Mouse (Mus musculus) embryonic facial prominence, embryonic 10.5 days (tissue): ENCODE results near the gene Pgm2. TPM values are rescaled to one million over a fixed set of nuclear protein-coding genes. Genes with fewer than 3 reads are reported as not detected.
A peak's percentile ranks its signal among the peaks of the same experiment; 100 is the strongest.

Experiments used
- DNase-seq: peaks from one replicate; pipeline ENCODE4 v3.0.0-alpha.2; 2017; ENCODE audit warnings: low spot score
- H3K27ac ChIP-seq: fragments of 300-500 bp; sonication (generic); replicated peaks from 2 replicates; pipeline ENCODE4 v1.5.1; 2016; ENCODE audit warnings: mild to moderate bottlenecking
- H3K27me3 ChIP-seq: fragments of 300-500 bp; sonication (generic); replicated peaks from 2 replicates; pipeline ENCODE4 v1.6.1; 2016; ENCODE audit warnings: low read depth, mild to moderate bottlenecking; ENCODE audit not compliant: poor library complexity, severe bottlenecking
- H3K36me3 ChIP-seq: fragments of 300-500 bp; sonication (generic); replicated peaks from 2 replicates; pipeline ENCODE4 v1.6.1; 2016; ENCODE audit warnings: mild to moderate bottlenecking, moderate library complexity
- H3K4me1 ChIP-seq: fragments of 300-500 bp; sonication (generic); 2 replicates; pipeline ENCODE4 v1.6.1; 2016
- H3K4me3 ChIP-seq: fragments of 300-500 bp; sonication (generic); 2 replicates; pipeline ENCODE4 v1.5.1; 2016; ENCODE audit warnings: mild to moderate bottlenecking, moderate library complexity
- H3K9me3 ChIP-seq: fragments of 300-500 bp; sonication (generic); 2 replicates; pipeline ENCODE4 v1.6.1; 2016; ENCODE audit warnings: mild to moderate bottlenecking
- WGBS: fragments of 180-500 bp; shearing (Covaris S2); methylation state at CpG from one replicate; pipeline ENCODE4 v1.1.7; 2016; 5-methylcytosine and 5-hydroxymethylcytosine counted together
- polyA plus RNA-seq: library from polyadenylated mRNA; unstranded; fragments of >200 nt; fragmentation: Nextera tagmentation; extraction: Ambion mirVana; gene quantifications from 2 replicates; pipeline ENCODE4 v1.2.1, GENCODE M21; 2016

Gene Pgm2
- 26.3 and 27.0 TPM in 2 replicates for polyA plus RNA-seq

- Histone ChIP-seq H3K4me3 (peak within 1 kb of the TSS; percentile 91), H3K4me1 (peaks cover 25% of the 10 kb centered on the region), H3K9me3 (no peaks in the 10 kb centered on the region), H3K27me3 (no peaks in the 10 kb centered on the region), H3K36me3 (peaks cover 8% of the 10 kb centered on the region), H3K27ac (peak within 1 kb of the TSS; percentile 88)
- under 1% methylated on average over 43 of the region's 43 CpGs for WGBS
- DNase-seq = peak; percentile 89
Measured at GRCm38 (mm10) chr5:64092748-64093292, at the start of gene Pgm2. Pgm2 (plus strand) TSS chr5:64092950.

GRCm38 (mm10) chr5:64043694-64044453, 48.9 kb upstream of the Pgm2 start:
- H3K4me1 ChIP-seq = peaks cover 13% of the 10 kb centered on the region; the same call in 1 of the 2 replicates
- 59% methylated on average over 5 of the region's 5 CpGs for WGBS
- no peak for DNase-seq
- no peak overlapping the region for H3K4me3 ChIP-seq
- H3K27me3 ChIP-seq = no peaks in the 10 kb centered on the region
- no peaks in the 10 kb centered on the region for H3K36me3 ChIP-seq
- no peaks in the 10 kb centered on the region for H3K9me3 ChIP-seq
- no peak overlapping the region for H3K27ac ChIP-seq

- no peaks in the 10 kb centered on the region for H3K27me3 ChIP-seq
- H3K4me3 ChIP-seq = no peak overlapping the region
- H3K9me3 ChIP-seq = no peaks in the 10 kb centered on the region
- H3K36me3 ChIP-seq = no peaks in the 10 kb centered on the region
- no peak overlapping the region for H3K27ac ChIP-seq
- 91% methylated on average over 18 of the region's 18 CpGs for WGBS
- DNase-seq = no peak
- H3K4me1 ChIP-seq = peaks cover 13% of the 10 kb centered on the region; the same call in 1 of the 2 replicates
Measured at GRCm38 (mm10) chr5:64044790-64045189, 48.0 kb upstream of the Pgm2 start.

GRCm38 (mm10) chr5:64045502-64045901, 47.2 kb upstream of the Pgm2 start:
- WGBS = 87% methylated on average over 8 of the region's 8 CpGs
- no peak overlapping the region for H3K27ac ChIP-seq

GRCm38 (mm10) chr5:64046995-64047394, 45.8 kb upstream of the Pgm2 start:
- H3K27me3 ChIP-seq = no peaks in the 10 kb centered on the region
- H3K36me3 ChIP-seq = no peaks in the 10 kb centered on the region
- no peak overlapping the region for H3K4me3 ChIP-seq
- H3K4me1 ChIP-seq = peaks cover 13% of the 10 kb centered on the region; the same call in 1 of the 2 replicates
- no peak overlapping the region for H3K27ac ChIP-seq
- DNase-seq = no peak
- no peaks in the 10 kb centered on the region for H3K9me3 ChIP-seq
- 70% methylated on average over 11 of the region's 11 CpGs for WGBS

More at GRCm38 (mm10) chr5:64045502-64045901, 47.2 kb upstream of the Pgm2 start:
- Histone ChIP-seq H3K4me1 (peaks cover 13% of the 10 kb centered on the region; the same call in 1 of the 2 replicates), H3K4me3 (no peak overlapping the region), H3K9me3 (no peaks in the 10 kb centered on the region), H3K27me3 (no peaks in the 10 kb centered on the region), H3K36me3 (no peaks in the 10 kb centered on the region)
- no peak for DNase-seq

- Histone ChIP-seq H3K9me3 (no peaks in the 10 kb centered on the region), H3K4me3 (no peak overlapping the region), H3K36me3 (no peaks in the 10 kb centered on the region), H3K4me1 (peaks cover 13% of the 10 kb centered on the region; the same call in 1 of the 2 replicates), H3K27me3 (no peaks in the 10 kb centered on the region), H3K27ac (0 out of 2 replicates have a peak overlapping the region, but pooled peaks have one; percentile 19)
- no peak for DNase-seq
- WGBS = 54% methylated on average over 6 of the region's 6 CpGs
Measured at GRCm38 (mm10) chr5:64047921-64048320, 44.8 kb upstream of the Pgm2 start.

- Histone ChIP-seq H3K36me3 (no peaks in the 10 kb centered on the region), H3K4me3 (no peak overlapping the region), H3K4me1 (peaks cover 13% of the 10 kb centered on the region; the same call in 1 of the 2 replicates), H3K27ac (no peak overlapping the region), H3K27me3 (no peaks in the 10 kb centered on the region), H3K9me3 (no peaks in the 10 kb centered on the region)
- no peak for DNase-seq
- WGBS = 72% methylated on average over 3 of the region's 3 CpGs
Measured at GRCm38 (mm10) chr5:64048605-64049004, 44.1 kb upstream of the Pgm2 start.

- Histone ChIP-seq H3K27me3 (no peaks in the 10 kb centered on the region), H3K9me3 (no peaks in the 10 kb centered on the region), H3K27ac (no peak overlapping the region), H3K36me3 (no peaks in the 10 kb centered on the region), H3K4me3 (no peak overlapping the region), H3K4me1 (peaks cover 11% of the 10 kb centered on the region; the same call in 1 of the 2 replicates)
- DNase-seq = no peak
- 87% methylated on average over 5 of the region's 5 CpGs for WGBS
Measured at GRCm38 (mm10) chr5:64049256-64049655, 43.5 kb upstream of the Pgm2 start.

GRCm38 (mm10) chr5:64053010-64053409, 39.7 kb upstream of the Pgm2 start:
- no peak overlapping the region for H3K27ac ChIP-seq
- no peak overlapping the region for H3K4me3 ChIP-seq
- no peak for DNase-seq
- peaks cover 1% of the 10 kb centered on the region; the same call in 1 of the 2 replicates for H3K4me1 ChIP-seq
- no peaks in the 10 kb centered on the region for H3K36me3 ChIP-seq
- no peaks in the 10 kb centered on the region for H3K9me3 ChIP-seq
- no peaks in the 10 kb centered on the region for H3K27me3 ChIP-seq
- 88% methylated on average over 5 of the region's 5 CpGs for WGBS

GRCm38 (mm10) chr5:64056210-64056609, 36.5 kb upstream of the Pgm2 start:
- Histone ChIP-seq H3K4me1 (no peaks in the 10 kb centered on the region), H3K4me3 (no peak overlapping the region), H3K27ac (no peak overlapping the region), H3K36me3 (no peaks in the 10 kb centered on the region), H3K9me3 (no peaks in the 10 kb centered on the region), H3K27me3 (no peaks in the 10 kb centered on the region)
- 93% methylated on average over 6 of the region's 6 CpGs for WGBS
- DNase-seq = no peak

GRCm38 (mm10) chr5:64060881-64061280, 31.9 kb upstream of the Pgm2 start:
- WGBS = 92% methylated on average over 8 of the region's 8 CpGs
- Histone ChIP-seq H3K36me3 (no peaks in the 10 kb centered on the region), H3K9me3 (no peaks in the 10 kb centered on the region), H3K27me3 (no peaks in the 10 kb centered on the region), H3K27ac (no peak overlapping the region), H3K4me3 (no peak overlapping the region), H3K4me1 (no peaks in the 10 kb centered on the region)
- DNase-seq = no peak

GRCm38 (mm10) chr5:64061643-64062042, 31.1 kb upstream of the Pgm2 start:
- 83% methylated on average over 7 of the region's 7 CpGs for WGBS
- no peaks in the 10 kb centered on the region for H3K4me1 ChIP-seq
- H3K27me3 ChIP-seq = no peaks in the 10 kb centered on the region
- no peak for DNase-seq
- H3K27ac ChIP-seq = no peak overlapping the region
- H3K4me3 ChIP-seq = no peak overlapping the region
- no peaks in the 10 kb centered on the region for H3K36me3 ChIP-seq
- no peaks in the 10 kb centered on the region for H3K9me3 ChIP-seq
